Mouse (Mus musculus) liver, embryonic 15.5 days (tissue): ENCODE data around the gene Il15. TPM values are rescaled to one million over a fixed set of nuclear protein-coding genes. Genes with fewer than 3 reads are reported as not detected.

Experiments
- ATAC-seq: fragments of 200-750 bp; cut with Nextera tagmentation; 2 replicates; pipeline ENCODE4 v1.8.0; 2017; ENCODE audit warnings: moderate number of reproducible peaks, mild to moderate bottlenecking, moderate library complexity; ENCODE audit not compliant: insufficient read depth
- H3K27ac ChIP-seq: fragments of 300-500 bp; sonication (generic); replicated peaks from 2 replicates; pipeline ENCODE4 v1.5.1; 2015; ENCODE audit warnings: mild to moderate bottlenecking, inconsistent platforms
- H3K27me3 ChIP-seq: fragments of 300-500 bp; sonication (generic); 2 replicates; pipeline ENCODE4 v1.6.1; 2015; ENCODE audit warnings: mild to moderate bottlenecking, inconsistent platforms
- H3K36me3 ChIP-seq: fragments of 300-500 bp; sonication (generic); replicated peaks from 2 replicates; pipeline ENCODE4 v1.6.1; 2015; ENCODE audit warnings: moderate library complexity, mild to moderate bottlenecking, inconsistent platforms
- H3K4me1 ChIP-seq: fragments of 300-500 bp; sonication (generic); replicated peaks from 2 replicates; pipeline ENCODE4 v1.6.1; 2015; ENCODE audit warnings: inconsistent platforms
- H3K4me2 ChIP-seq: fragments of 300-500 bp; sonication (generic); 2 replicates; pipeline ENCODE4 v1.6.1; 2015; ENCODE audit warnings: moderate library complexity, mild to moderate bottlenecking, inconsistent platforms
- H3K4me3 ChIP-seq: fragments of 300-500 bp; sonication (generic); replicated peaks from 2 replicates; pipeline ENCODE4 v1.5.1; 2015; ENCODE audit warnings: mild to moderate bottlenecking, inconsistent platforms
- H3K9ac ChIP-seq: fragments of 300-500 bp; sonication (generic); 2 replicates; pipeline ENCODE4 v1.6.1; 2015; ENCODE audit warnings: moderate library complexity, mild to moderate bottlenecking, inconsistent platforms
- H3K9me3 ChIP-seq: fragments of 300-500 bp; sonication (generic); replicated peaks from 2 replicates; pipeline ENCODE4 v1.6.1; 2016; ENCODE audit warnings: inconsistent platforms
- WGBS: fragments of 180-500 bp; shearing (Covaris S2); methylation state at CpG from one replicate; pipeline ENCODE4 v1.1.7; 2015; ENCODE audit warnings: mixed read lengths; ENCODE audit not compliant: insufficient replicate concordance; 5-methylcytosine and 5-hydroxymethylcytosine counted together
- polyA plus RNA-seq: library from polyadenylated mRNA; unstranded; fragments of >200 nt; fragmentation: Nextera tagmentation; extraction: Ambion mirVana; gene quantifications from 2 replicates; pipeline ENCODE4 v1.2.1, GENCODE M21; 2015

Il15 gene
- polyA plus RNA-seq, 1 experiment from 2014 or later, result 4.6 TPM

GRCm38 (mm10) chr8:82361061-82361460, 42.0 kb downstream of the Il15 start:
- H3K4me1 ChIP-seq, result no peaks in the 10 kb centered on the region
- no peak overlapping the region for H3K27ac ChIP-seq
- 39% methylated on average over 1 of the region's 1 CpGs for WGBS
- no peak overlapping the region for H3K4me2 ChIP-seq
- no peaks in the 10 kb centered on the region for H3K36me3 ChIP-seq
- ATAC-seq, result no peak
- no peak overlapping the region for H3K9ac ChIP-seq
- no peak overlapping the region for H3K4me3 ChIP-seq
- no peaks in the 10 kb centered on the region for H3K9me3 ChIP-seq
- H3K27me3 ChIP-seq, result no peaks in the 10 kb centered on the region

GRCm38 (mm10) chr8:82356091-82356490, 46.9 kb downstream of the Il15 start:
- Histone ChIP-seq H3K4me2 (no peak overlapping the region), H3K4me3 (no peak overlapping the region), H3K27me3 (no peaks in the 10 kb centered on the region), H3K9ac (no peak overlapping the region), H3K27ac (no peak overlapping the region), H3K4me1 (no peaks in the 10 kb centered on the region), H3K9me3 (no peaks in the 10 kb centered on the region), H3K36me3 (no peaks in the 10 kb centered on the region)
- 57% methylated on average over 2 of the region's 2 CpGs for WGBS
- ATAC-seq, result no peak

GRCm38 (mm10) chr8:82351268-82351943, 51.6 kb downstream of the Il15 start:
- Histone ChIP-seq H3K4me1 (0 out of 2 replicates have a peak, but pooled peaks cover 2% of the 10 kb centered on the region), H3K27me3 (no peaks in the 10 kb centered on the region), H3K36me3 (no peaks in the 10 kb centered on the region), H3K9ac (no peak overlapping the region), H3K4me3 (no peak overlapping the region), H3K4me2 (no peak overlapping the region), H3K27ac (no peak overlapping the region), H3K9me3 (no peaks in the 10 kb centered on the region)
- ATAC-seq, result no peak
- 44% methylated on average over 1 of the region's 1 CpGs for WGBS

GRCm38 (mm10) chr8:82349299-82349698, 53.7 kb downstream of the Il15 start:
- Histone ChIP-seq H3K9me3 (no peaks in the 10 kb centered on the region), H3K27me3 (no peaks in the 10 kb centered on the region), H3K4me1 (0 out of 2 replicates have a peak, but pooled peaks cover 2% of the 10 kb centered on the region), H3K9ac (no peak overlapping the region), H3K4me2 (no peak overlapping the region), H3K36me3 (no peaks in the 10 kb centered on the region), H3K27ac (no peak overlapping the region), H3K4me3 (no peak overlapping the region)
- WGBS, result 29% methylated on average over 2 of the region's 2 CpGs
- no peak for ATAC-seq

- H3K9ac ChIP-seq, result no peak overlapping the region
- H3K9me3 ChIP-seq, result no peaks in the 10 kb centered on the region
- no peak; the same call in 1 of the 2 replicates for ATAC-seq
- H3K27ac ChIP-seq, result no peak overlapping the region
- H3K36me3 ChIP-seq, result no peaks in the 10 kb centered on the region
- no peaks in the 10 kb centered on the region for H3K27me3 ChIP-seq
- WGBS, result 54% methylated on average over 3 of the region's 3 CpGs
- 0 out of 2 replicates have a peak, but pooled peaks cover 2% of the 10 kb centered on the region for H3K4me1 ChIP-seq
- H3K4me2 ChIP-seq, result no peak overlapping the region
- H3K4me3 ChIP-seq, result no peak overlapping the region
These were observed 56.5 kb downstream of the Il15 start for GRCm38 (mm10) chr8:82346485-82346884.

GRCm38 (mm10) chr8:82331675-82332234, 71.3 kb downstream of the Il15 start:
- WGBS, result 73% methylated on average over 8 of the region's 8 CpGs
- no peak for ATAC-seq

GRCm38 (mm10) chr8:82327986-82328652, 74.9 kb downstream of the Il15 start:
- ATAC-seq, result no peak

More at GRCm38 (mm10) chr8:82331675-82332234, 71.3 kb downstream of the Il15 start:
- Histone ChIP-seq H3K4me3 (no peak overlapping the region), H3K4me1 (no peaks in the 10 kb centered on the region), H3K9ac (no peak overlapping the region), H3K4me2 (no peak overlapping the region), H3K36me3 (0 out of 2 replicates have a peak, but pooled peaks cover 4% of the 10 kb centered on the region), H3K27me3 (no peaks in the 10 kb centered on the region), H3K9me3 (no peaks in the 10 kb centered on the region), H3K27ac (no peak overlapping the region)

GRCm38 (mm10) chr8:82326061-82326460, 77.0 kb downstream of the Il15 start:
- no peaks in the 10 kb centered on the region for H3K4me1 ChIP-seq
- H3K9me3 ChIP-seq, result no peaks in the 10 kb centered on the region

More at GRCm38 (mm10) chr8:82327986-82328652, 74.9 kb downstream of the Il15 start:
- H3K27ac ChIP-seq, result no peak overlapping the region
- no peaks in the 10 kb centered on the region for H3K4me1 ChIP-seq
- H3K4me2 ChIP-seq, result no peak overlapping the region
- no peak overlapping the region for H3K9ac ChIP-seq
- H3K27me3 ChIP-seq, result no peaks in the 10 kb centered on the region
- no peaks in the 10 kb centered on the region for H3K36me3 ChIP-seq
- no peaks in the 10 kb centered on the region for H3K9me3 ChIP-seq
- 30% methylated on average over 2 of the region's 2 CpGs for WGBS
- H3K4me3 ChIP-seq, result no peak overlapping the region

GRCm38 (mm10) chr8:82325586-82325985, 77.4 kb downstream of the Il15 start:
- Histone ChIP-seq H3K4me3 (no peak overlapping the region), H3K9me3 (no peaks in the 10 kb centered on the region), H3K36me3 (no peaks in the 10 kb centered on the region), H3K4me1 (no peaks in the 10 kb centered on the region), H3K27ac (no peak overlapping the region), H3K9ac (no peak overlapping the region), H3K27me3 (no peaks in the 10 kb centered on the region), H3K4me2 (no peak overlapping the region)
- ATAC-seq, result no peak
- 72% methylated on average over 6 of the region's 6 CpGs for WGBS

More at GRCm38 (mm10) chr8:82326061-82326460, 77.0 kb downstream of the Il15 start:
- no peaks in the 10 kb centered on the region for H3K27me3 ChIP-seq
- no peak overlapping the region for H3K27ac ChIP-seq
- H3K9ac ChIP-seq, result no peak overlapping the region
- H3K36me3 ChIP-seq, result no peaks in the 10 kb centered on the region
- ATAC-seq, result no peak
- 51% methylated on average over 1 of the region's 1 CpGs for WGBS
- no peak overlapping the region for H3K4me2 ChIP-seq
- H3K4me3 ChIP-seq, result no peak overlapping the region

GRCm38 (mm10) chr8:82317446-82317845, 85.6 kb downstream of the Il15 start:
- Histone ChIP-seq H3K27ac (no peak overlapping the region), H3K9me3 (no peaks in the 10 kb centered on the region), H3K9ac (no peak overlapping the region), H3K27me3 (no peaks in the 10 kb centered on the region), H3K4me3 (no peak overlapping the region), H3K4me2 (no peak overlapping the region), H3K4me1 (no peaks in the 10 kb centered on the region), H3K36me3 (no peaks in the 10 kb centered on the region)
- 45% methylated on average over 3 of the region's 3 CpGs for WGBS
- ATAC-seq, result no peak

GRCm38 (mm10) chr8:82306424-82306823, 96.6 kb downstream of the Il15 start:
- 22% methylated on average over 1 of the region's 1 CpGs for WGBS

More at GRCm38 (mm10) chr8:82306424-82306823, 96.6 kb downstream of the Il15 start:
- Histone ChIP-seq H3K9me3 (no peaks in the 10 kb centered on the region), H3K4me2 (no peak overlapping the region), H3K9ac (no peak overlapping the region), H3K27me3 (no peaks in the 10 kb centered on the region), H3K36me3 (no peaks in the 10 kb centered on the region), H3K4me1 (no peaks in the 10 kb centered on the region), H3K27ac (no peak overlapping the region), H3K4me3 (no peak overlapping the region)
- no peak for ATAC-seq
